Mouse (Mus musculus) heart, embryonic 14.5 days (tissue): ENCODE results near the gene Tns3. TPM values are rescaled to one million over a fixed set of nuclear protein-coding genes. Genes with fewer than 3 reads are reported as not detected.

ENCODE experiments used
- ATAC-seq: fragments of 200-750 bp; cut with Nextera tagmentation; 2 replicates; pipeline ENCODE4 v1.8.0; 2017; ENCODE audit warnings: low read depth, moderate TSS enrichment; ENCODE audit not compliant: insufficient number of reproducible peaks, insufficient read depth, low FRiP score
- H3K27ac ChIP-seq, 2 experiments: fragments of 200-500 bp in 1 of 2; fragments of 300-500 bp in 1 of 2; sonication (generic) in 1 of 2; replicated peaks in 1 of 2; 2 replicates each; pipeline ENCODE4 v1.5.1; 2012 to 2014; ENCODE audit warnings: low read depth in 2 of 2, low read length in 2 of 2, control low read depth in 1 of 2, mild to moderate bottlenecking in 1 of 2, mixed read lengths in 1 of 2; ENCODE audit not compliant: control insufficient read depth in 1 of 2, insufficient read depth in 1 of 2
- H3K27me3 ChIP-seq: fragments of 300-500 bp; sonication (generic); 2 replicates; pipeline ENCODE4 v1.6.1; 2014; ENCODE audit warnings: mild to moderate bottlenecking, low read length, control low read depth; ENCODE audit not compliant: control insufficient read depth, insufficient read depth
- H3K36me3 ChIP-seq: fragments of 300-500 bp; sonication (generic); 2 replicates; pipeline ENCODE4 v1.6.1; 2014; ENCODE audit warnings: mild to moderate bottlenecking, control low read depth, low read length, mixed read lengths; ENCODE audit not compliant: control insufficient read depth, insufficient read depth
- H3K4me1 ChIP-seq, 2 experiments: fragments of 200-500 bp in 1 of 2; fragments of 300-500 bp in 1 of 2; sonication (generic) in 1 of 2; 2 replicates each; pipeline ENCODE4 v1.6.1; 2012 to 2014; ENCODE audit warnings: low read length in 2 of 2, control low read depth in 1 of 2, mixed read lengths in 1 of 2; ENCODE audit not compliant: control insufficient read depth in 2 of 2, insufficient read depth in 2 of 2
- H3K4me2 ChIP-seq: fragments of 300-500 bp; sonication (generic); 2 replicates; pipeline ENCODE4 v1.6.1; 2014; ENCODE audit warnings: mild to moderate bottlenecking, low read length
- H3K4me3 ChIP-seq, 2 experiments: fragments of 200-500 bp in 1 of 2; fragments of 300-500 bp in 1 of 2; sonication (generic) in 1 of 2; 2 replicates each; pipeline ENCODE4 v1.5.1; 2012 to 2014; ENCODE audit warnings: low read length in 2 of 2, mild to moderate bottlenecking in 2 of 2, control low read depth in 1 of 2, low read depth in 1 of 2, moderate library complexity in 1 of 2; ENCODE audit not compliant: control insufficient read depth in 1 of 2, insufficient read depth in 1 of 2
- H3K9ac ChIP-seq: fragments of 300-500 bp; sonication (generic); 2 replicates; pipeline ENCODE4 v1.6.1; 2014; ENCODE audit warnings: mild to moderate bottlenecking, low read length
- H3K9me3 ChIP-seq: fragments of 300-500 bp; sonication (generic); 2 replicates; pipeline ENCODE4 v1.6.1; 2016; ENCODE audit warnings: low read length, control low read depth; ENCODE audit not compliant: control insufficient read depth
- whole genome bisulfite sequencing: fragments of 180-500 bp; shearing (Covaris S2); extraction: QIAGEN DNeasy Blood & Tissue Kit; methylation state at CpG from one replicate; pipeline ENCODE4 v1.1.7; 2014; 5-methylcytosine and 5-hydroxymethylcytosine counted together
- polyA plus RNA-seq: library from polyadenylated mRNA; unstranded; fragments of >200 nt; fragmentation: Nextera tagmentation; extraction: Ambion mirVana; gene quantifications from 2 replicates; pipeline ENCODE4 v1.2.1, GENCODE M21; 2014

Tns3 gene
- polyA plus RNA-seq, 1 experiment from 2014 or later, result 14.1 TPM

GRCm38 (mm10) chr11:8615436-8615835 is 48.9 kb downstream of the Tns3 start:
- Histone ChIP-seq H3K27ac (no peak overlapping the region), H3K4me1 (peaks cover 15 to 19% of the 10 kb centered on the region in 2 experiments), H3K4me2 (no peak overlapping the region), H3K9me3 (no peaks in the 10 kb centered on the region), H3K36me3 (0 out of 2 replicates have a peak, but pooled peaks cover 12% of the 10 kb centered on the region), H3K9ac (no peak overlapping the region), H3K27me3 (no peaks in the 10 kb centered on the region), H3K4me3 (no peak overlapping the region)
- no peak for ATAC-seq
- 56% methylated on average over 12 of the region's 12 CpGs for WGBS

GRCm38 (mm10) chr11:8610456-8610855 is 53.9 kb downstream of the Tns3 start:
- Histone ChIP-seq H3K9ac (no peak overlapping the region), H3K27me3 (no peaks in the 10 kb centered on the region), H3K4me1 (peaks cover 11% of the 10 kb centered on the region in 2 experiments), H3K27ac (no peak overlapping the region), H3K4me2 (no peak overlapping the region), H3K4me3 (no peak overlapping the region), H3K36me3 (0 out of 2 replicates have a peak, but pooled peaks cover 12% of the 10 kb centered on the region), H3K9me3 (no peaks in the 10 kb centered on the region)
- 42% methylated on average over 7 of the region's 7 CpGs for WGBS
- ATAC-seq, result no peak

DNA sequence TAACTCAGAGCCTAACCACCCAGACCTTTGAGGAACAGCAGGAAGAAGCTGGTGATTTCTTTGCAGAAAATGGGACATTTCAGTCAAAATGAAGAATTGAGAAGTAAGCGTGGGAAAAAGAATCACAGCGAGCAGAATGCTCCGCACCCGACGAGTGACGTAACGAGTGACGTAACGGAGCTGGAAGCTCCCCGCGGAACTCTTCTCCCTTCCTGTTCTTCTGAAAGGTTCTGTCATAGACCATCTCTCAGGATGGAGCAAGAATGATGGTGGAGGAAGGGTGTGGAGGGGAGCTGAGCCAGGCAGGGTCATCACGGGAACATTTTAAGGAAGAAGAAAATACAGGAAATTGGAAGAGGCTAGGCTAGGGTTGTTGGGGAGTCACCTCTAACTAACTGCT is 54.5 kb downstream of the Tns3 start:
- Histone ChIP-seq H3K36me3 (0 out of 2 replicates have a peak, but pooled peaks cover 10% of the 10 kb centered on the region), H3K9ac (no peak overlapping the region)
- 78% methylated on average over 12 of the region's 12 CpGs for WGBS

DNA sequence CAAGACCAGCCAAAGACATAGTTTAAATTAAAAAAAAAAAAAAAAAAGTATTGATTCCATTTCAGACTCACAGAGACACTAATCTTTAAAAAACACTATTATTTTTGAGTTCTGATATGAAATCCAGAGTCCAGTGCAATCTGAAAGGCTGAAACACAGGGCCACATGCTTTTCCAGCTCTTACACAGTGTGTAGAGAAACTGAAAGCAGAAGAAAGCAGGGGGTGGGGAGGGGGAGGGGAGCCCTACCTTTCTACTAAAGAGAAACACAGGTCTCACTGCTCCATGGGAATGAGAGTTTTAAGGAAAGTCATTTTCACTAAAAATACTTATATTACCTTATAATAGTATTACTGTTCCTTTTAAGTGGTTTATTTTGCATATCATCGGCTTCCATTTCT is 57.2 kb downstream of the Tns3 start:
- peaks cover 11% of the 10 kb centered on the region in 2 experiments for H3K4me1 ChIP-seq
- no peak for ATAC-seq
- H3K27ac ChIP-seq, result no peak overlapping the region
- H3K4me2 ChIP-seq, result no peak overlapping the region
- no peaks in the 10 kb centered on the region for H3K27me3 ChIP-seq
- no peak overlapping the region for H3K9ac ChIP-seq
- H3K36me3 ChIP-seq, result no peaks in the 10 kb centered on the region
- H3K9me3 ChIP-seq, result no peaks in the 10 kb centered on the region
- H3K4me3 ChIP-seq, result no peak overlapping the region
- WGBS, result 86% methylated on average over 1 of the region's 1 CpGs

More for the DNA sequence above, 54.5 kb downstream of the Tns3 start:
- Histone ChIP-seq H3K4me2 (no peak overlapping the region), H3K27me3 (no peaks in the 10 kb centered on the region), H3K27ac (no peak overlapping the region), H3K4me1 (peaks cover 11% of the 10 kb centered on the region in 2 experiments), H3K4me3 (no peak overlapping the region), H3K9me3 (no peaks in the 10 kb centered on the region)
- ATAC-seq, result no peak

DNA sequence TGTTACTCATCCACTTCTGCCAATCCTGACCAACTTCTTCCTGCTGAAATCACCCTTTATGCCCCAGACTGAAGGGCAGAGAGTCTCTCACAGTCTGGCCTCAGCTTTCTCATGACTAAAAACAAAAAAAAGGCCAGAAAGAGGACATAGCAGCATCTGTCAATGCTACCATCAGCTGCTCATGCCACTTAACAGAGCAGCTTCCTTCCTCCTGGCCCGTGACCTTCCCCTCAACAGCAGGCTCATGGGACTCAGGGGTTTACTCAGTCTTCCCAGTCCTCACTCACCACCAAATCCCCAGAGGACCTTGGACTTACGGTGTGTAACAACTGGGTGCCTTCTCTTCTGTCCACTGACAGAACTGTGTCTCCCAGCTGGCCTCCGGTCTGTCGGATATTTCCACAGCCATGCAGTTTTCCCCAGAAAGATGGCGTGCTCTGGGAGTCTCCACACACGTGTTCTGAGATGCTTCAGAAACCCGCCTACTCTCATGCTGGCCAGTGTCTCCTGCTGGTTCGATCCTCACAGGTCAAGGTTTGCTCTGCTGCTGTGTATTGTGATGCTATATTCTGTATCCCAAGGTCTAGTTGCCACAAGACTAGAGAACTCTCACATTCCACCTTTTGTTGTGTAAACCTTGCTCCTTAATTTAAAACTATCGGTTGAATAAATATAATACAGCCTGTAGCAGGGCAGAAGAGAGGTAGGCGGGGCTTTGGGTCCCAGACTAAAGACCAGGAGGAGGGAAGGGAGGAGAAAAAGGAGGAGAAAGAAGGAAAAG is 59.4 kb downstream of the Tns3 start:
- WGBS, result 90% methylated on average over 10 of the region's 10 CpGs
- Histone ChIP-seq H3K36me3 (no peaks in the 10 kb centered on the region), H3K9me3 (no peaks in the 10 kb centered on the region), H3K4me2 (no peak overlapping the region), H3K27ac (no peak overlapping the region), H3K9ac (no peak overlapping the region), H3K4me3 (no peak overlapping the region), H3K4me1 (peaks cover 6 to 7% of the 10 kb centered on the region in 2 experiments; a peak in 3 of 4 replicates), H3K27me3 (no peaks in the 10 kb centered on the region)
- no peak for ATAC-seq

DNA sequence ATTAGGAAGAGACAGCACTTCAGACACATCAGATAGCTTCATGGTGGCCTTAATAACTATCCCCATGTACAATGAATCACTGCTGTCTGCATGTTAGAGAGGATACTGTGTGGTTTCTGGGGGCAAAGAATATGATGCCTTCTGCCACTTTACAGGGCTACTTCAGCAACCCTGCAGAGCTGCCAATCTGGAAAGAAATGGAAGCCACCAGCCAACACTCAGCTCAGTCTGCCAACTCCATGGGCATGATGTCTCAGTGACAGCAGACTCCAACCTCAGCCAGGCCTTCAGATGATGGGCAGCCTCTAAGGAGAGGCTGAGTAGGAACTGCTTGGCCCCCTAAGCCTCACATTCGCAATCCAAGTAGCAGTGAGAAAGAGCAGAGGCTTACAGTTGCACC is 61.7 kb downstream of the Tns3 start:
- Histone ChIP-seq H3K4me3 (no peak overlapping the region), H3K27me3 (no peaks in the 10 kb centered on the region), H3K4me2 (no peak overlapping the region), H3K27ac (no peak overlapping the region), H3K9ac (no peak overlapping the region), H3K9me3 (no peaks in the 10 kb centered on the region), H3K4me1 (peaks cover 3 to 7% of the 10 kb centered on the region in 2 experiments; a peak in 3 of 4 replicates), H3K36me3 (peaks cover 9% of the 10 kb centered on the region; the same call in 1 of the 2 replicates)
- WGBS, result 75% methylated on average over 1 of the region's 1 CpGs
- ATAC-seq, result no peak

DNA sequence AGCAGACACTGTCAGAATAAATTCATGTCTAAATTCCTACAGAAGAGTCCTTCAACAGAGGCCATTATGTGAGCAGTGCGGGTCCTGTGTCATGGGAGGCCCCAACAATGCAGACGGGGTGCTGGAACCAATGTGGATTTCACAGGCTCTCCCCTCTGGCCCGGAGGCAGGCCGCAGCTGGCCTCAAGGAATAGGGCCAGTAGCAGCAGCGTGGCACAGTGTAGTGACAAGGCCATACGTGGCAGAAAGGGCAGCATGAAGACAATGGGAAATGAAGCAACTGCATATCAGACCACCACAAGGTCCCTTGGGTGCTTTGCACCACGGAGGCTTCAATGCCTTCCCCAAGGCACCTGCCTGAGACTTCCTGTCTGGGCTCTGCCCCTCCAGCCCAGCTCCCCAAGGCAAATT is 62.9 kb downstream of the Tns3 start:
- 67% methylated on average over 7 of the region's 7 CpGs for WGBS
- Histone ChIP-seq H3K9ac (no peak overlapping the region), H3K27ac (no peak overlapping the region), H3K9me3 (no peaks in the 10 kb centered on the region), H3K36me3 (peaks cover 9% of the 10 kb centered on the region; the same call in 1 of the 2 replicates), H3K4me2 (no peak overlapping the region), H3K4me1 (peaks cover 3 to 7% of the 10 kb centered on the region in 2 experiments; a peak in 3 of 4 replicates), H3K4me3 (no peak overlapping the region), H3K27me3 (no peaks in the 10 kb centered on the region)
- ATAC-seq, result no peak
